Mouse (Mus musculus): ENCODE results near the gene Ikbip.

Ikbip gene

GRCm38 (mm10) chr10:91082550-91083392 is at the start of gene Ikbip, which contains the start of gene Apaf1:
Ikbip (plus strand) TSS chr10:91082940.
Apaf1 (minus strand) TSS chr10:91082770.
- peak; percentile 98 for DNase-seq (ENCODE audit: low spot score)

GRCm38 (mm10) chr10:91033942-91034341 is 48.8 kb upstream of the Ikbip start:
- DNase-seq (ENCODE audit: low spot score): peak; percentile 77

GRCm38 (mm10) chr10:91049696-91050095 is 33.0 kb upstream of the Ikbip start:
- DNase-seq (ENCODE audit: low spot score): no peak

GRCm38 (mm10) chr10:91051156-91051555 is 31.6 kb upstream of the Ikbip start:
- DNase-seq (ENCODE audit: low spot score): no peak

GRCm38 (mm10) chr10:91052734-91053133 is 30.0 kb upstream of the Ikbip start:
- no peak for DNase-seq (ENCODE audit: low spot score)

- DNase-seq (ENCODE audit: low spot score): peak; percentile 18
Measured at GRCm38 (mm10) chr10:91060742-91061141, 22.0 kb upstream of the Ikbip start.

GRCm38 (mm10) chr10:91062355-91062754 is 20.4 kb upstream of the Ikbip start:
- DNase-seq (ENCODE audit: low spot score): no peak

- DNase-seq (ENCODE audit: low spot score): peak; percentile 19
Measured at GRCm38 (mm10) chr10:91071768-91072167, 11.0 kb upstream of the Ikbip start.

- no peak for DNase-seq (ENCODE audit: low spot score)
Measured at GRCm38 (mm10) chr10:91073345-91073744, 9.4 kb upstream of the Ikbip start.

- DNase-seq (ENCODE audit: low spot score): no peak
Measured at GRCm38 (mm10) chr10:91076667-91077066, 6.1 kb upstream of the Ikbip start.

GRCm38 (mm10) chr10:91080540-91080939 is 2.2 kb upstream of the Ikbip start:
- no peak for DNase-seq (ENCODE audit: low spot score)

GRCm38 (mm10) chr10:91081959-91082507 is 707 bp upstream of the Ikbip start:
- DNase-seq (ENCODE audit: low spot score): peak; percentile 43

- no peak for DNase-seq (ENCODE audit: low spot score)
Measured at GRCm38 (mm10) chr10:91083393-91083927, 720 bp downstream of the Ikbip start.

GRCm38 (mm10) chr10:91092812-91093211 is 10.1 kb downstream of the Ikbip start:
- DNase-seq (ENCODE audit: low spot score): no peak

GRCm38 (mm10) chr10:91094251-91095104 is 11.7 kb downstream of the Ikbip start:
- no peak for DNase-seq (ENCODE audit: low spot score)

GRCm38 (mm10) chr10:91098056-91098455 is 15.3 kb downstream of the Ikbip start:
- no peak for DNase-seq (ENCODE audit: low spot score)

- no peak for DNase-seq (ENCODE audit: low spot score)
Measured at GRCm38 (mm10) chr10:91100101-91100500, 17.4 kb downstream of the Ikbip start.

GRCm38 (mm10) chr10:91101936-91102335 is 19.2 kb downstream of the Ikbip start:
- DNase-seq (ENCODE audit: low spot score): no peak

- DNase-seq (ENCODE audit: low spot score): no peak
Measured at GRCm38 (mm10) chr10:91102799-91103590, 20.3 kb downstream of the Ikbip start.

- DNase-seq (ENCODE audit: low spot score): no peak
Measured at GRCm38 (mm10) chr10:91105981-91106380, 23.2 kb downstream of the Ikbip start.

- DNase-seq (ENCODE audit: low spot score): no peak
Measured at GRCm38 (mm10) chr10:91109841-91110240, 27.1 kb downstream of the Ikbip start.

All from embryo, embryonic 10 days (tissue).